Mouse (Mus musculus): Measurements from ENCODE around the gene Ctsf.

DNA sequence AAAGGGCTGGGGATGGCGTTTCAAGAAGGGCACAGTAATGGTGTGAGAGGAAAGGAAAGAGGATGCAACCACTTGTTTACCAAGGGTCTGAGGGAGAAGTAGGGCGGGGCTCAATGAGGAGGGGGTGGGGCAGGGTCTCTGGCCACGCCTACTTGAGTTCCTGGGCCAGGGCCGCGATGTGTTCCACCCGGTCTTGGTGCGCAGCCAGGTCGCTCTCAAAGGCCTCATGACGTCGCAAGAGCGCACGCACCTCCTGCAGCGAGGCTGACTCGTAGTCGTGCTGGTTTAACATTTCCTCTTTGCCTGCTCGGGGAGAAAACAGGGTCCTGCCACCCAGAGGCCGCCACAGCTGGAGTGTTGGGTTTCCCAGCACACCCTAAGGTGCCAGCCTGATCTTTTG is 10.2 kb downstream of the Ctsf start:
- TF ChIP-seq CTCF (IDR thresholded peaks at IDR 0.05; ENCODE audit: extremely low read depth, insufficient read depth, low read length) (no peak), POLR2A (IDR thresholded peaks at IDR 0.05; ENCODE audit: extremely low read depth, insufficient read depth, low read length) (no peak)

Data from cortical plate, adult 2 months (tissue).